Mouse (Mus musculus): ENCODE results near the gene Slc44a2. TPM values are rescaled to one million over a fixed set of nuclear protein-coding genes. Genes with fewer than 3 reads are reported as not detected.

Slc44a2 gene
- polyA plus RNA-seq, 1 experiment = 67.7 TPM

DNA sequence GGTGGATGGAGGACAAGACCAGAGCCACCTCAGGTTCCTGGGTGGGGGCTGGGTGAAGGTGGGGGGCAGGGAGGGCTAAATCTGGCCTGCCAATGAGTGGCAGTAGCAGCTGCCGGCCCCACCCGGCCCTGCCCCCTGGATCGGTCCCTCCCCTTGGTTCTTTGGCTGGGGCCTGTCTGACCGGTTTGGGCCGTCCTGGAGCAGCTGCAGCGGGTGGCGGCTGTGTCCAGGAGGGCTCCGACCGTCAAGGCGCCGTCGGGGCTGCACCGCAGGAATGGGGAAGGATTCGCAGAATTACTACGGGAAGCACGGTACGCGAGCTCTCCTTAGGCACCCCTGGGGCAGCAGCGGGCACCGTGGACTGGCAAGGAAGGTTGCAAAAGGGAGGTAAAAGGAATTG lies 17.2 kb downstream of the Slc44a2 start:
- no peak for DNase-seq
- TF ChIP-seq POLR2A (IDR thresholded peaks at IDR 0.05; ENCODE audit: borderline replicate concordance, insufficient read depth, low read length) (no peak), CTCF (IDR thresholded peaks at IDR 0.05; ENCODE audit: borderline replicate concordance, insufficient read depth, low read depth, low read length) (no peak)
- Histone ChIP-seq H3K27me3 (ENCODE audit: control insufficient read depth, insufficient read depth, low read length) (no peaks in the 10 kb centered on the region), H3K4me1 (ENCODE audit: control insufficient read depth, insufficient read depth, low read length) (no peaks in the 10 kb centered on the region; the same call in 1 of the 2 replicates), H3K27ac (ENCODE audit: insufficient read depth, low read length) (no peak overlapping the region), H3K4me3 (replicated peaks; ENCODE audit: insufficient read depth, low read depth, low read length) (no peak overlapping the region)
- 46% methylated on average over 20 of the region's 20 CpGs for WGBS

DNA sequence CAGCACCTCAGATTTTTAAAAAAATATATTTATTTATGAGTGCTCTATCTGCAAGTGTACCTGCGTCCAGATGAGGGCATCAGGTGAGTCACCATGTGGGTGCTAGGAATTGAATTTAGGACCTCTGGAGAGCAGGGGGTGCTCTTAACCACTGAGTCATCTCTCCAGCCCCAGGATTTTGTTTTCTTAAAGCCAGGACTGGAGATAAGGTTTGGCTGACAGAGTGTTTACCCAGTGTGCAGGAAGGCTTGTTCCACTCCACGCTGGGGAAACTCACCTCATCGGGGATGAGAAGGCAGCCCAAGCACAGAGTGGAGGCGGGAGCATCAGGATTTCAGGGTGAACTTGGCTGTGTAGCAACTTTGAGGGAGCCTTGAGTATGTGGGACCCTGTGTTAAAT lies 19.9 kb downstream of the Slc44a2 start:
- TF ChIP-seq POLR2A (IDR thresholded peaks at IDR 0.05; ENCODE audit: borderline replicate concordance, insufficient read depth, low read length) (no peak), CTCF (IDR thresholded peaks at IDR 0.05; ENCODE audit: borderline replicate concordance, insufficient read depth, low read depth, low read length) (no peak)
- no peaks in the 10 kb centered on the region for H3K27me3 ChIP-seq (ENCODE audit: control insufficient read depth, insufficient read depth, low read length)
- DNase-seq = no peak
- H3K4me1 ChIP-seq (ENCODE audit: control insufficient read depth, insufficient read depth, low read length) = no peaks in the 10 kb centered on the region
- H3K27ac ChIP-seq (ENCODE audit: insufficient read depth, low read length) = no peak overlapping the region
- no peak overlapping the region for H3K4me3 ChIP-seq (replicated peaks; ENCODE audit: insufficient read depth, low read depth, low read length)
- WGBS = 90% methylated on average over 4 of the region's 4 CpGs

- H3K4me3 ChIP-seq (replicated peaks; ENCODE audit: insufficient read depth, low read depth, low read length) = peak overlapping the region; percentile 22
- TF ChIP-seq POLR2A (IDR thresholded peaks at IDR 0.05; ENCODE audit: borderline replicate concordance, insufficient read depth, low read length) = no peak
- no peak for TF ChIP-seq CTCF (IDR thresholded peaks at IDR 0.05; ENCODE audit: borderline replicate concordance, insufficient read depth, low read depth, low read length)
- no peaks in the 10 kb centered on the region for H3K27me3 ChIP-seq (ENCODE audit: control insufficient read depth, insufficient read depth, low read length)
- no peaks in the 10 kb centered on the region for H3K4me1 ChIP-seq (ENCODE audit: control insufficient read depth, insufficient read depth, low read length)
- WGBS = 18% methylated on average over 16 of the region's 16 CpGs
- H3K27ac ChIP-seq (ENCODE audit: insufficient read depth, low read length) = no peak overlapping the region; the same call in 1 of the 2 replicates
- DNase-seq = peak; percentile 68 to 71
These were observed 26.3 kb downstream of the Slc44a2 start for GRCm38 (mm10) chr9:21346627-21347365.

- H3K4me3 ChIP-seq (replicated peaks; ENCODE audit: insufficient read depth, low read depth, low read length) = no peak overlapping the region
- DNase-seq = no peak
- no peak overlapping the region for H3K27ac ChIP-seq (ENCODE audit: insufficient read depth, low read length)
- no peaks in the 10 kb centered on the region for H3K27me3 ChIP-seq (ENCODE audit: control insufficient read depth, insufficient read depth, low read length)
- TF ChIP-seq CTCF (IDR thresholded peaks at IDR 0.05; ENCODE audit: borderline replicate concordance, insufficient read depth, low read depth, low read length) = no peak
- no peak for TF ChIP-seq POLR2A (IDR thresholded peaks at IDR 0.05; ENCODE audit: borderline replicate concordance, insufficient read depth, low read length)
- WGBS = 96% methylated on average over 3 of the region's 3 CpGs
- no peaks in the 10 kb centered on the region for H3K4me1 ChIP-seq (ENCODE audit: control insufficient read depth, insufficient read depth, low read length)
These were observed 27.7 kb downstream of the Slc44a2 start for GRCm38 (mm10) chr9:21348152-21348551.

GRCm38 (mm10) chr9:21351178-21351577 lies 30.7 kb downstream of the Slc44a2 start:
- 84% methylated on average over 7 of the region's 7 CpGs for WGBS
- DNase-seq = no peak
- Histone ChIP-seq H3K27me3 (ENCODE audit: control insufficient read depth, insufficient read depth, low read length) (no peaks in the 10 kb centered on the region), H3K4me1 (ENCODE audit: control insufficient read depth, insufficient read depth, low read length) (no peaks in the 10 kb centered on the region), H3K27ac (ENCODE audit: insufficient read depth, low read length) (no peak overlapping the region), H3K4me3 (replicated peaks; ENCODE audit: insufficient read depth, low read depth, low read length) (no peak overlapping the region)
- TF ChIP-seq POLR2A (IDR thresholded peaks at IDR 0.05; ENCODE audit: borderline replicate concordance, insufficient read depth, low read length) (no peak), CTCF (IDR thresholded peaks at IDR 0.05; ENCODE audit: borderline replicate concordance, insufficient read depth, low read depth, low read length) (no peak)

- H3K4me3 ChIP-seq (replicated peaks; ENCODE audit: insufficient read depth, low read depth, low read length) = no peak overlapping the region
- DNase-seq = no peak
- WGBS = 93% methylated on average over 4 of the region's 4 CpGs
- TF ChIP-seq POLR2A (IDR thresholded peaks at IDR 0.05; ENCODE audit: borderline replicate concordance, insufficient read depth, low read length) (no peak), CTCF (IDR thresholded peaks at IDR 0.05; ENCODE audit: borderline replicate concordance, insufficient read depth, low read depth, low read length) (no peak)
- no peak overlapping the region for H3K27ac ChIP-seq (ENCODE audit: insufficient read depth, low read length)
- H3K4me1 ChIP-seq (ENCODE audit: control insufficient read depth, insufficient read depth, low read length) = no peaks in the 10 kb centered on the region
- H3K27me3 ChIP-seq (ENCODE audit: control insufficient read depth, insufficient read depth, low read length) = no peaks in the 10 kb centered on the region
These were observed 31.3 kb downstream of the Slc44a2 start for GRCm38 (mm10) chr9:21351702-21352377.

- no peaks in the 10 kb centered on the region for H3K27me3 ChIP-seq (ENCODE audit: control insufficient read depth, insufficient read depth, low read length)
- no peak for DNase-seq
- H3K4me3 ChIP-seq (replicated peaks; ENCODE audit: insufficient read depth, low read depth, low read length) = no peak overlapping the region
- WGBS = 52% methylated on average over 20 of the region's 20 CpGs
- H3K4me1 ChIP-seq (ENCODE audit: control insufficient read depth, insufficient read depth, low read length) = no peaks in the 10 kb centered on the region
- no peak overlapping the region for H3K27ac ChIP-seq (ENCODE audit: insufficient read depth, low read length)
- TF ChIP-seq POLR2A (IDR thresholded peaks at IDR 0.05; ENCODE audit: borderline replicate concordance, insufficient read depth, low read length) = no peak
These were observed 32.2 kb downstream of the Slc44a2 start for GRCm38 (mm10) chr9:21352463-21353372.

Data from cerebellum, adult 2 months (tissue).